Mouse (Mus musculus) intestine, embryonic 15.5 days (tissue): Measurements from ENCODE around the gene Fkbp9. TPM values are rescaled to one million over a fixed set of nuclear protein-coding genes. Genes with fewer than 3 reads are reported as not detected.

Source experiments
- ATAC-seq: fragments of 200-750 bp; cut with Nextera tagmentation; 2 replicates; pipeline ENCODE4 v1.8.0; 2017; ENCODE audit warnings: moderate TSS enrichment, moderate library complexity
- H3K27ac ChIP-seq: fragments of 300-500 bp; sonication (generic); 2 replicates; pipeline ENCODE4 v1.5.1; 2015; ENCODE audit warnings: mild to moderate bottlenecking, inconsistent platforms
- H3K27me3 ChIP-seq: fragments of 300-500 bp; sonication (generic); replicated peaks from 2 replicates; pipeline ENCODE4 v1.6.1; 2015; ENCODE audit warnings: inconsistent platforms
- H3K36me3 ChIP-seq: fragments of 300-500 bp; sonication (generic); 2 replicates; pipeline ENCODE4 v1.6.1; 2015; ENCODE audit warnings: inconsistent platforms
- H3K4me1 ChIP-seq: fragments of 300-500 bp; sonication (generic); replicated peaks from 2 replicates; pipeline ENCODE4 v1.6.1; 2015; ENCODE audit warnings: inconsistent platforms
- H3K4me2 ChIP-seq: fragments of 300-500 bp; sonication (generic); replicated peaks from 2 replicates; pipeline ENCODE4 v1.6.1; 2015; ENCODE audit warnings: mild to moderate bottlenecking, inconsistent platforms
- H3K4me3 ChIP-seq: fragments of 300-500 bp; sonication (generic); replicated peaks from 2 replicates; pipeline ENCODE4 v1.5.1; 2015; ENCODE audit warnings: inconsistent platforms
- H3K9ac ChIP-seq: fragments of 300-500 bp; sonication (generic); 2 replicates; pipeline ENCODE4 v1.6.1; 2015; ENCODE audit warnings: inconsistent platforms
- H3K9me3 ChIP-seq: fragments of 300-500 bp; sonication (generic); 2 replicates; pipeline ENCODE4 v1.6.1; 2016; ENCODE audit warnings: inconsistent platforms
- WGBS: fragments of 180-500 bp; shearing (Covaris S2); methylation state at CpG from one replicate; pipeline ENCODE4 v1.1.7; 2015; 5-methylcytosine and 5-hydroxymethylcytosine counted together
- polyA plus RNA-seq: library from polyadenylated mRNA; unstranded; fragments of >200 nt; fragmentation: Nextera tagmentation; extraction: Ambion mirVana; gene quantifications from 2 replicates; pipeline ENCODE4 v1.2.1, GENCODE M21; 2015

The Fkbp9 gene
- polyA plus RNA-seq: 106 and 109 TPM in 2 replicates

DNA sequence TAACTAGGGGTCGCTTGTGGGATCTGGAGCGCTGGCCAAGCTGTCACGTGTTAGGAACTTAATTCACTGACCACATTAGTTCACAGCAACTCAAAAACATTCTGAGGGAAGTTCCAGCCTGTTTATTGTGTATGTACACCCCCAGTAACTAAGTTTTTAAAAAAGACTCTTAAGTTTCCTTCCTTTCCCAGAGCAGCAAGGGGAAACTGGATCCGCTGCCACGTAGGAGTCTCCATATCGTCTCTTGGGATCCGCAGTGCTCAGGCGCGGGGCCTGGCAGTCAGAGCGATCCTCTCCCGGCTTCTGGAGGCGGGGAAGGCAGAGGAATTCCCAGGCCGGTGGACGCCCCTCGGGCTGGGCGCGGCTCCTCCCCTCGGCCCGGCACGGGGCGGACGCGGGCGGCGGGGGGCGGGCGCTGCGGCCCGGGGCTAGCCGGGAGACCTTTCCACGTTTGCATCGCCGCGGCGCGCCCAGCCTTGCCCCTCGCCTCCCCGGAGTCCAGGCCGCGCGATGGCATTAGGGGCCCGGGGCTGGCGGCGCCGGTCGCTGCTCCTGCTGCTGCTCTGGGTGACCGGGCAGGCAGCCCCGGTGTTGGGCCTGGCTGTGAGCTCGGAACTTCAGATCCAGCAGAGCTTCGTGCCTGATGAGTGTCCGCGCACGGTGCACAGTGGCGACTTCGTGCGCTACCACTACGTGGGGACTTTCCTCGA lies at the start of gene Fkbp9:
Fkbp9 (plus strand) TSS at position 363 of the 710 bp plus-strand sequence.
- H3K36me3 ChIP-seq: 0 out of 2 replicates have a peak, but pooled peaks cover 9% of the 10 kb centered on the region
- H3K27me3 ChIP-seq: no peaks in the 10 kb centered on the region
- H3K4me1 ChIP-seq: no peaks in the 10 kb centered on the region
- H3K9ac ChIP-seq: peak within 1 kb of the TSS; percentile 75
- under 1% methylated on average over 58 of the region's 58 CpGs for WGBS
- peak within 1 kb of the TSS; percentile 79 for H3K4me3 ChIP-seq
- ATAC-seq: peak; percentile 99
- H3K4me2 ChIP-seq: peak within 1 kb of the TSS; percentile 72
- H3K27ac ChIP-seq: peak within 1 kb of the TSS; percentile 83
- no peaks in the 10 kb centered on the region for H3K9me3 ChIP-seq

DNA sequence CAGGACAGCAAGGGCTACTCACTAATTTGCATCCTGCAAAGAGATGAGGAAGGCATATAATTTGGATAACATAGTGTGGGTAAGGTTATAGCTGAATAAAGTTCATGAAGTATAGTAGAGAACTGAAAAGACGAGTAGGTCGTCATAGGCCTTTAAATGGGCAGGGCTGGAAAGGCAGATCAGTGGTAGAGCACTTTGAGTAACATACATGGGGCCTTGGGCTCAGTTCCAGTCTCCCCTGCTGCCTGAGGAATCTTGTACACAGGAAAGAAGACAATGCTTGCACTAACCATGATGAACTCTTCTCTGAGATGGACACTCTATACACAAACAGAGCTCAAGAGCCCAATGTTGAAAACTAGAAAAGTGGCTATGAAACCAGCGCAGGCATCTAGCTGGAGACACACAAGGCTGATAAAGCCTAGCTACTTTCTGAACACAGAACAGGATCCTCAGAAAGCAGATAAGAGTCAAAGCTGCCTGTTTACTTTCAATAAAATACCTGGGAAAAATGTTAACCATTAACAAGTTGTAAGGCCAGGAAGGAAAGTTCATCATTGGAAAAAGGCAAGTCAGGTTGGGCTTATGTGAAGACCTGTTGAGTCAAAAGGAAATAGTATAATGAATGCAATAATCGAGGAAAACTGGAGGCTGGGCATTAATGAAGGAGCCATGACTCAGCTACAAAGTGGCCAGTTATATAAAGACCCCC lies 48.1 kb upstream of the Fkbp9 start:
- WGBS: 61% methylated on average over 4 of the region's 4 CpGs
- H3K9ac ChIP-seq: no peak overlapping the region
- H3K27me3 ChIP-seq: no peaks in the 10 kb centered on the region
- H3K4me3 ChIP-seq: no peak overlapping the region
- ATAC-seq: peak; percentile 88
- H3K9me3 ChIP-seq: no peaks in the 10 kb centered on the region
- H3K27ac ChIP-seq: peak overlapping the region; percentile 72
- peaks cover 13% of the 10 kb centered on the region; the same call in 1 of the 2 replicates for H3K4me1 ChIP-seq
- peak overlapping the region; percentile 25 for H3K4me2 ChIP-seq
- peaks cover 26% of the 10 kb centered on the region for H3K36me3 ChIP-seq

DNA sequence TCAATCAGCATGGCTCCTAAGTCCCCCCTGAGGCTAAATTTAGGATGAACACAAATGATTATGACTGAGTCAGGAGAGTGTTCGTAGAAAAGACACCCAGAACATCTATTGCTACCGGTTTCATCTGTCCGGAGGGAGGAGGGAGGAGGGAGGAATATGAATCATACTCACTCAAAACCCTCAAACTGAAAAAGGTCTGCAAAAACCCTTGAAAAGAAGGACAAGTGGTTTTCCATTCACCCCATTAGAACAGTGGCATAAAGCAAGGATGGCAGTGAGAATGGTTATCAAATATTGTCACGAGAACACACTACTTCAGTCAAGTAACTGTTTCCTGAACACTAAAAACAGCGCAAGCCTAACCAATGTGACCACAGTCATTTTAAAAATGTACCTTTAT lies 46.8 kb upstream of the Fkbp9 start:
- Histone ChIP-seq H3K27me3 (no peaks in the 10 kb centered on the region), H3K9me3 (no peaks in the 10 kb centered on the region), H3K36me3 (peaks cover 13% of the 10 kb centered on the region; the same call in 1 of the 2 replicates), H3K4me1 (peaks cover 13% of the 10 kb centered on the region; the same call in 1 of the 2 replicates), H3K4me2 (no peak overlapping the region), H3K4me3 (no peak overlapping the region), H3K27ac (peak overlapping the region; percentile 70; the same call in 1 of the 2 replicates), H3K9ac (no peak overlapping the region)
- WGBS: 76% methylated on average over 5 of the region's 5 CpGs
- ATAC-seq: no peak

DNA sequence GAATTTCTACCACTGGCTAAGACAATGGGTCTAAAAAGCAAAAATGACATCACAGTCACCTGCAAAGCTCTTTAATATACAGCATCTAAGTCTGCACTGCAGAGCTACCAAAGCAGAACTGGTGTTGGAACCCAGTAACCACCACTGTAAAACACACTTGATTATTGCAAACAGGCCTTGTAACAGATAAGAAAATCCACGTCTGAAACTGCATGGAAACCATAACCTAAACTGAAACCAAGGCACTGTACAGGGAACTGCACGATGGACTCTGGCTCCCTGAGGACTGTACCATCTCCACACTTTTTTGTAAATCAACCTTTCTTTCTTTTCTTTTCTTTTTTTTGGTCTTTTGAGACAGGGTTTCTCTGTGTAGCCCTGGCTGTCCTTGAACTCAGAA lies 44.2 kb upstream of the Fkbp9 start:
- H3K4me1 ChIP-seq: peaks cover 13% of the 10 kb centered on the region; the same call in 1 of the 2 replicates
- no peak for ATAC-seq
- H3K36me3 ChIP-seq: peaks cover 9% of the 10 kb centered on the region; the same call in 1 of the 2 replicates
- WGBS: 70% methylated on average over 2 of the region's 2 CpGs
- H3K27ac ChIP-seq: no peak overlapping the region
- H3K4me2 ChIP-seq: no peak overlapping the region
- H3K4me3 ChIP-seq: no peak overlapping the region
- H3K27me3 ChIP-seq: no peaks in the 10 kb centered on the region
- H3K9ac ChIP-seq: no peak overlapping the region
- no peaks in the 10 kb centered on the region for H3K9me3 ChIP-seq

DNA sequence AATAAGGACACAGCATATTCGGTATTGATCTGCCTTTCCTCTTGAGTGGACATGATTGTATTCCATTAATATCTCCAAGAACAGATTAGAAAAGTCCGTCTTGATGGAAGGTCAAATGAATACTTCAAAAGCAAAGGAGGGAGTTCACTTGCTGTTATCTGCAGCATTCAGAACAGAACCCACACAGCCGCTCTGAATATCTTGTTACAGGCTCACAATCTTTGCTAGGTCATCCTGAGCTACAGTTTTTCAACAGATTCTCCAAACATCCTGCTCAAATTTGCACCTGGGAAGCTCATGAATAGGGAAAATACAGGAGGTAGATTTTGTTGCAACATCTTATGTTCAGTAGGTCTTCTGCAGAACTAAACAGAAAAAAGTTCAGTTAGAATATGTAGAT lies 42.5 kb upstream of the Fkbp9 start:
- Histone ChIP-seq H3K4me3 (no peak overlapping the region), H3K9me3 (no peaks in the 10 kb centered on the region), H3K9ac (no peak overlapping the region), H3K27me3 (no peaks in the 10 kb centered on the region), H3K36me3 (0 out of 2 replicates have a peak, but pooled peaks cover 3% of the 10 kb centered on the region), H3K4me2 (no peak overlapping the region), H3K4me1 (peaks cover 8% of the 10 kb centered on the region; the same call in 1 of the 2 replicates), H3K27ac (no peak overlapping the region)
- 0 out of 2 replicates have a peak, but pooled peaks have one; percentile 22 for ATAC-seq
- 62% methylated on average over 3 of the region's 3 CpGs for WGBS

DNA sequence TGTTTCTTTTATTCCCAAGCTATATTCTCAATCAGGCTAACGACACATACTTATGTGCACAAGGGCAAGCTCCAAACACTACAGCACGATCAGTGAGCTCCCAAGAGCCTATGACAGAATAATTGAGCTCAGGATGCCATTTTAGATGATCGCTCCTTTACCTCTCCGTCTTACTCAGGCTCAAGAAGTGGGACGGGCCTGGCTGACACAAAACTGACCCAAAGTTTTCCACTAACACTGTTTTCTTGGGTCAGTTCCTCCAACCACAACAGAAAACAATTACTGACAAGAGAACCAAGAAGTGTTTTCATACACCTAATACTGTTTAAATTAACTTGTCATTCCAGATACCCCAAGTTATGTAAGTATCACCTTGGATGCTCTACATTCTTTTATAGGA lies 37.0 kb upstream of the Fkbp9 start:
- no peaks in the 10 kb centered on the region for H3K9me3 ChIP-seq
- no peaks in the 10 kb centered on the region for H3K27me3 ChIP-seq
- no peak overlapping the region for H3K27ac ChIP-seq
- 85% methylated on average over 5 of the region's 5 CpGs for WGBS
- peak overlapping the region; percentile 75 for H3K4me2 ChIP-seq
- peaks cover 12% of the 10 kb centered on the region for H3K4me1 ChIP-seq
- H3K9ac ChIP-seq: no peak overlapping the region
- no peak overlapping the region for H3K4me3 ChIP-seq
- no peak for ATAC-seq
- no peaks in the 10 kb centered on the region for H3K36me3 ChIP-seq

DNA sequence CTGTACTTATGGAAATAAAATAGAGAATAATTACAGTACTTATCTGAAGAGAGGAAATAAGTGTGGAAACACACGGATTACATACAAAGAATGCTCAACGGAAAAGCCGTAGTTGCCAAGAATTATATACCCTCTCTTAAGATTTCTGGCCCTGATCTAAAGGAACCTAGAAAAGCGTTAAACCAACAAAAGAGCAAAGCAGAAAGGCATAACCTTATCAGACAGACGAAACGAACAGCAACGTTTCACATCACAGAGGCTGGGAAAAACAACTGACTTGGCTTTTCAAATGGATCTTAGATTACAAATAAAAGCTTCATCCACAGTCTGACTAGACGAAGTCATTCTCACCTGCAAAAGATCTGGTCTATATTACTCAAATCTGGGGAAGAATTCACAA lies 35.6 kb upstream of the Fkbp9 start:
- H3K9ac ChIP-seq: peak overlapping the region; percentile 93
- ATAC-seq: no peak
- H3K9me3 ChIP-seq: no peaks in the 10 kb centered on the region
- no peaks in the 10 kb centered on the region for H3K27me3 ChIP-seq
- peaks cover 12% of the 10 kb centered on the region for H3K4me1 ChIP-seq
- H3K36me3 ChIP-seq: no peaks in the 10 kb centered on the region
- peak overlapping the region; percentile 93 for H3K4me3 ChIP-seq
- H3K4me2 ChIP-seq: peak overlapping the region; percentile 75
- 2% methylated on average over 8 of the region's 8 CpGs for WGBS
- 0 out of 2 replicates have a peak overlapping the region, but pooled peaks have one; percentile 100 for H3K27ac ChIP-seq

DNA sequence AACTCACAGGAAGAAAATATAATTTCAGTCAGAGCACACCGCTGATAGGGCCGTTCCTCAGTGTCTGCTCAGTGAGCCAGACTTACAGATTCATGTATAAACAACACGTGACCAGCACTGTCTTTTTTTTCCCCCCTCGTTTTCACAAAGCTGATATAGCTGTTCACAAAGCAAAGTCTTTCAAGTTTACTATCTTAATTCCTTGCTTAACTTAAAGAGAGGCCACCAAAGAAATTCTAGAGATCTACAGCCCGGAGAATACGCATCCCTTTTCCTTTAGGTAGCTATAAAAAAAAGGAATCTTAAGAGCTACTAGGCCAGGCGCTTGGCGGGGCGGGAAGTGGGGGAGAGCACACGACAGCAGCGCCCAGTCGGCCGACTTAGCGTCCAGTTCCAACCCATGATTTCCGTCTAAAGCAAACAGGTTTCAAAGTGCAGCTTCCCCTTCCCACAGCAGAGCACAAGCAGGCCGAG lies 35.2 kb upstream of the Fkbp9 start:
- no peaks in the 10 kb centered on the region for H3K36me3 ChIP-seq
- peak overlapping the region; percentile 93 for H3K4me3 ChIP-seq
- ATAC-seq: peak; percentile 59
- H3K27me3 ChIP-seq: no peaks in the 10 kb centered on the region
- peak overlapping the region; percentile 75 for H3K4me2 ChIP-seq
- WGBS: under 1% methylated on average over 16 of the region's 16 CpGs
- peaks cover 12% of the 10 kb centered on the region for H3K4me1 ChIP-seq
- H3K9me3 ChIP-seq: no peaks in the 10 kb centered on the region
- peak overlapping the region; percentile 93 for H3K9ac ChIP-seq
- H3K27ac ChIP-seq: peak overlapping the region; percentile 100

DNA sequence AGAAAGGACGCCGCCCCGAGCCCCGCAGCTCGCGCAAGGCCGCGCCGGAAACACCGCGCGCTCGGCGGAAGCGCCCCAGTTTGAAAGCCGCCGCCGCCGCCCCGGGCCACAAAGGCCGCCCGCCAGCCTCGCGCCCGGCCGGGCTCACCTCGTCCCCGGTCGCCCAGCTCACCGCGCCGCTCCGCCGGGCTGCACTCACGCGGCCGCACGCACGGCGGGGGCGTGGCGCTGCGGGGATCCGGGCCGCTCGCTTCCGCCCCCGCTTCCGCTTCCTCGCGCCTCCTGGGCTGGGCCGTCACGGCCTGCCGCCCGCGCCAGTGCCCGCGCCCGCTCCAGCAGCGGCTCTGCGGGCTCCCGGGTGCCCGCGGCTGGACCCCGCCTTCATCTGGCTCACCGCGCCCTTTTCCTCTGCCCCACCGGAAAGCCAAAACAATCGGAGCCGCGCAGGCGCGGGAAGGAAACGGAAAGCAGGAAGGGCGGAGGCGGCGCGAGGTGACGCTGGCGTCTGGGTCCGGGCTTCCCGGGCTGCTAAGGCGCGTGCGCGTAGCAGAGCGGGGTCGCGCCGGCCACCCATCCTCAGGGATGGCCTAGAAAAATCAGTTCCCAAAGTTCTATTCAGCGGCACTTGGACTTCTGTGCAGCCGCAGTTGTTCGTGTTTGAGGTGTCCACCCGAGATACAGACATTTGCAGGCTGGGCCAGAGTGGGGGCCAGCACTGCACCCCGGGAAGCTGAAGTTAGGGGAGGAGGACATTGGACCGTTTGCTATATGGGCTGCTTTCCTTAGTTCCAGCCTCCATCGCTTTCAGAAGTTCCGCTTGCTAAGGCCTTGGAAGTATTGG lies 34.3 kb upstream of the Fkbp9 start, which contains the start of gene Kbtbd2:
Kbtbd2 (minus strand) TSS at position 503 of the 841 bp plus-strand sequence.
- peak within 1 kb of the TSS; percentile 93 for H3K4me3 ChIP-seq
- under 1% methylated on average over 97 of the region's 98 CpGs for WGBS

DNA sequence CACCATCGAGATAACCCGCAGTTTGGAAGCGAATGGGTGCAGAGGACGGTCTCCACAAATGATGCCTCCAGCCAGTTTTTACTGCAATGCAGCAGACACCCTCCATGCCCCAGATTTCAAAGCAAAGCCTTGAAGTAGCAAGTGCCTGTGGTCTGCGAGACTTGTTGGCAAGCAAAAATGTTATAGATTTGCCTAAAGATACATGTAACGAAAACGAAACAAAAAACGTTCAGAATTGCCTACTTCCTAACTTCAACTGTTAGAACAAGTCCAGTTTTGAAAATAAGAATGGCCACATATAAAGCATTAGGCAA lies 33.8 kb upstream of the Fkbp9 start:
- no peaks in the 10 kb centered on the region for H3K36me3 ChIP-seq
- no peaks in the 10 kb centered on the region for H3K9me3 ChIP-seq
- peak overlapping the region; percentile 93 for H3K9ac ChIP-seq
- peaks cover 12% of the 10 kb centered on the region for H3K4me1 ChIP-seq
- H3K27ac ChIP-seq: peak overlapping the region; percentile 100
- 13% methylated on average over 8 of the region's 8 CpGs for WGBS
- peak overlapping the region; percentile 75 for H3K4me2 ChIP-seq
- H3K27me3 ChIP-seq: no peaks in the 10 kb centered on the region
- no peak for ATAC-seq
- H3K4me3 ChIP-seq: peak overlapping the region; percentile 93

More for the DNA sequence above, 34.3 kb upstream of the Fkbp9 start, which contains the start of gene Kbtbd2:
- no peaks in the 10 kb centered on the region for H3K36me3 ChIP-seq
- H3K4me2 ChIP-seq: peak within 1 kb of the TSS; percentile 75
- peaks cover 12% of the 10 kb centered on the region for H3K4me1 ChIP-seq
- peak within 1 kb of the TSS; percentile 100 for H3K27ac ChIP-seq
- no peaks in the 10 kb centered on the region for H3K27me3 ChIP-seq
- ATAC-seq: peak; percentile 95
- H3K9me3 ChIP-seq: no peaks in the 10 kb centered on the region
- peak within 1 kb of the TSS; percentile 93 for H3K9ac ChIP-seq

DNA sequence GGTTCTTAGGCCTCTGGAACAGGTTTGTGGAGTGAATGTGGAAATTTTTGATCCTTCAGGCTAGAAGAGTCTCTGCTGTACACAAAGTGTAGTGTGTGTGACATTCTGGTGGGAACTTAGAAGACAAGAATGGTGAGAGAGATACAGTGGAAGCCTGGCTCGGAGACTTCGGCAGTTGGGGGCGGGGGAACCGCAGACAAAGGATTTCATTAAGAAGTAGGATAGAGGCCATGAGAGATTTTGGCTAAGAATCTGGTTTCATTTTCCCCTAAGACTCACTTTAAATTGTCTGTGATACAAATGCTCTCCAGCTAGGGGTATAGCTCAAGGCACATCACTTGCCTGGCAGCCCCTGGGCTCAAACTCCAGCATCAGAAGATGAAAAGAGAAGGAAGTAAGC lies 26.8 kb upstream of the Fkbp9 start:
- H3K9ac ChIP-seq: no peak overlapping the region
- no peaks in the 10 kb centered on the region for H3K4me1 ChIP-seq
- no peak overlapping the region for H3K27ac ChIP-seq
- no peaks in the 10 kb centered on the region for H3K27me3 ChIP-seq
- no peaks in the 10 kb centered on the region for H3K36me3 ChIP-seq
- no peak for ATAC-seq
- no peak overlapping the region for H3K4me3 ChIP-seq
- no peak overlapping the region for H3K4me2 ChIP-seq
- 93% methylated on average over 4 of the region's 4 CpGs for WGBS
- H3K9me3 ChIP-seq: no peaks in the 10 kb centered on the region
